Mouse (Mus musculus) heart, postnatal 0 days (tissue): ENCODE measurements at regions not wholly inside any gene's neighbourhood (a gene's known extent, or its start where the extent isn't known, plus 50 kb on each side); places are given as distances from the start of the nearest gene placed in this dataset.

Experiments
- ATAC-seq: fragments of 200-750 bp; cut with Nextera tagmentation; 2 replicates; pipeline ENCODE4 v1.8.0; 2017; ENCODE audit warnings: low read depth, moderate number of reproducible peaks, moderate library complexity; ENCODE audit not compliant: insufficient read depth
- DNase-seq: peaks from one replicate; pipeline ENCODE4 v3.0.0-alpha.2; 2016; ENCODE audit warnings: low spot score
- H3K27ac ChIP-seq: fragments of 300-500 bp; sonication (generic); 2 replicates; pipeline ENCODE4 v1.5.1; 2014; ENCODE audit warnings: low read depth, mild to moderate bottlenecking
- H3K27me3 ChIP-seq: fragments of 300-500 bp; sonication (generic); 2 replicates; pipeline ENCODE4 v1.6.1; 2014; ENCODE audit warnings: low read length, mixed read lengths; ENCODE audit not compliant: control insufficient read depth, insufficient read depth
- H3K36me3 ChIP-seq: fragments of 300-500 bp; sonication (generic); replicated peaks from 2 replicates; pipeline ENCODE4 v1.6.1; 2014; ENCODE audit warnings: low read length, mixed read lengths; ENCODE audit not compliant: control insufficient read depth, insufficient read depth
- H3K4me1 ChIP-seq: fragments of 300-500 bp; sonication (generic); 2 replicates; pipeline ENCODE4 v1.6.1; 2014; ENCODE audit warnings: antibody characterized with exemption; ENCODE audit not compliant: control insufficient read depth, insufficient read depth
- H3K4me2 ChIP-seq: fragments of 300-500 bp; sonication (generic); 2 replicates; pipeline ENCODE4 v1.6.1; 2014; ENCODE audit warnings: low read depth, mild to moderate bottlenecking, low read length, moderate library complexity
- H3K4me3 ChIP-seq: fragments of 300-500 bp; sonication (generic); 2 replicates; pipeline ENCODE4 v1.5.1; 2014; ENCODE audit warnings: low read depth, low read length
- H3K9ac ChIP-seq: fragments of 300-500 bp; sonication (generic); replicated peaks from 2 replicates; pipeline ENCODE4 v1.6.1; 2014; ENCODE audit warnings: low read depth, low read length, mixed read lengths
- H3K9me3 ChIP-seq: fragments of 300-500 bp; sonication (generic); replicated peaks from 2 replicates; pipeline ENCODE4 v1.6.1; 2016; ENCODE audit warnings: low read length; ENCODE audit not compliant: control insufficient read depth
- CTCF ChIP-seq: IDR thresholded peaks from 2 replicates; pipeline ENCODE4 v1.5.1; 2016; ENCODE audit warnings: antibody characterized with exemption, control low read depth, low read depth
- EP300 ChIP-seq: IDR thresholded peaks from 2 replicates; pipeline ENCODE4 v1.6.1; 2016; ENCODE audit warnings: antibody characterized with exemption, low read depth
- WGBS: fragments of 180-500 bp; shearing (Covaris S2); extraction: QIAGEN DNeasy Blood & Tissue Kit; methylation state at CpG from one replicate; pipeline ENCODE4 v1.1.7; 2014; 5-methylcytosine and 5-hydroxymethylcytosine counted together

- H3K4me2 ChIP-seq, result no peak overlapping the region
- no peak overlapping the region for H3K27ac ChIP-seq
- DNase-seq, result peak; percentile 11
- 9% methylated on average over 8 of the region's 8 CpGs for WGBS
- no peak overlapping the region for H3K4me3 ChIP-seq
- TF ChIP-seq CTCF (no peak), EP300 (no peak)
- no peak overlapping the region for H3K9ac ChIP-seq
- H3K4me1 ChIP-seq, result no peaks in the 10 kb centered on the region
- H3K9me3 ChIP-seq, result no peaks in the 10 kb centered on the region
- no peaks in the 10 kb centered on the region for H3K27me3 ChIP-seq
- ATAC-seq, result peak; percentile 49; the same call in 1 of the 2 replicates
- H3K36me3 ChIP-seq, result no peaks in the 10 kb centered on the region
Measured at GRCm38 (mm10) chr6:31053003-31053402, 94.1 kb upstream of the Klf14 start.

- H3K27ac ChIP-seq, result no peak overlapping the region
- no peak overlapping the region for H3K4me3 ChIP-seq
- no peak overlapping the region for H3K9ac ChIP-seq
- WGBS, result 73% methylated on average over 12 of the region's 12 CpGs
- H3K9me3 ChIP-seq, result no peaks in the 10 kb centered on the region
- H3K4me2 ChIP-seq, result no peak overlapping the region
- DNase-seq, result peak; percentile 5
- TF ChIP-seq EP300 (no peak), CTCF (no peak)
- H3K27me3 ChIP-seq, result no peaks in the 10 kb centered on the region
- no peak for ATAC-seq
- H3K36me3 ChIP-seq, result no peaks in the 10 kb centered on the region
- no peaks in the 10 kb centered on the region for H3K4me1 ChIP-seq
Measured at GRCm38 (mm10) chr6:31056786-31057566, 98.1 kb upstream of the Klf14 start.

- Histone ChIP-seq H3K9me3 (no peaks in the 10 kb centered on the region), H3K27me3 (no peaks in the 10 kb centered on the region), H3K9ac (no peak overlapping the region), H3K27ac (no peak overlapping the region), H3K4me1 (no peaks in the 10 kb centered on the region), H3K4me3 (no peak overlapping the region), H3K36me3 (no peaks in the 10 kb centered on the region), H3K4me2 (no peak overlapping the region)
- DNase-seq, result no peak
- ATAC-seq, result no peak
- WGBS, result 85% methylated on average over 1 of the region's 1 CpGs
- TF ChIP-seq CTCF (no peak), EP300 (no peak)
Measured at GRCm38 (mm10) chr6:31058299-31058698, 99.4 kb upstream of the Klf14 start.

GRCm38 (mm10) chr6:31058961-31059360 is 100.1 kb upstream of the Klf14 start:
- no peaks in the 10 kb centered on the region for H3K9me3 ChIP-seq
- H3K9ac ChIP-seq, result no peak overlapping the region
- 86% methylated on average over 3 of the region's 3 CpGs for WGBS
- no peak for TF ChIP-seq CTCF
- TF ChIP-seq EP300, result no peak
- H3K4me1 ChIP-seq, result no peaks in the 10 kb centered on the region
- no peaks in the 10 kb centered on the region for H3K36me3 ChIP-seq
- H3K27ac ChIP-seq, result no peak overlapping the region
- H3K4me3 ChIP-seq, result no peak overlapping the region
- H3K4me2 ChIP-seq, result no peak overlapping the region
- ATAC-seq (no peak), DNase-seq (no peak)
- H3K27me3 ChIP-seq, result no peaks in the 10 kb centered on the region

GRCm38 (mm10) chr6:31061813-31062212 is 102.9 kb upstream of the Klf14 start:
- H3K4me3 ChIP-seq, result no peak overlapping the region
- 90% methylated on average over 4 of the region's 4 CpGs for WGBS
- no peak overlapping the region for H3K4me2 ChIP-seq
- no peaks in the 10 kb centered on the region for H3K36me3 ChIP-seq
- no peak overlapping the region for H3K27ac ChIP-seq
- TF ChIP-seq EP300, result no peak
- no peak for TF ChIP-seq CTCF
- no peaks in the 10 kb centered on the region for H3K4me1 ChIP-seq
- no peak overlapping the region for H3K9ac ChIP-seq
- ATAC-seq (no peak), DNase-seq (no peak)
- H3K27me3 ChIP-seq, result no peaks in the 10 kb centered on the region
- H3K9me3 ChIP-seq, result no peaks in the 10 kb centered on the region

GRCm38 (mm10) chr6:31065419-31065818 is 106.5 kb upstream of the Klf14 start:
- WGBS, result 63% methylated on average over 9 of the region's 9 CpGs
- no peaks in the 10 kb centered on the region for H3K27me3 ChIP-seq
- TF ChIP-seq EP300 (no peak), CTCF (no peak)
- H3K4me3 ChIP-seq, result no peak overlapping the region
- DNase-seq, result no peak
- no peaks in the 10 kb centered on the region for H3K9me3 ChIP-seq
- no peak for ATAC-seq
- no peak overlapping the region for H3K27ac ChIP-seq
- no peak overlapping the region for H3K9ac ChIP-seq
- H3K36me3 ChIP-seq, result no peaks in the 10 kb centered on the region
- H3K4me1 ChIP-seq, result no peaks in the 10 kb centered on the region
- H3K4me2 ChIP-seq, result no peak overlapping the region
